ENCODE assay signal across 8 mouse cellular contexts in genomic region chr1:131155456-131155855, GRCm38 (mm10). TPM values are rescaled to one million over a fixed set of nuclear protein-coding genes. Genes with fewer than 3 reads are reported as not detected.
DNase-seq lines count a peak whose midpoint lies in the region; ATAC-seq and TF ChIP-seq lines count a peak whose summit lies in the region.

No protein-coding gene starts in this region.

- peak; percentile 90 for TF ChIP-seq CTCF in heart, postnatal 0 days (IDR thresholded peaks at IDR 0.05; ENCODE audit: low read depth)
- peak; percentile 76; the same call in 1 of the 2 replicates for TF ChIP-seq CTCF in testis, adult 2 months (IDR thresholded peaks at IDR 0.05; ENCODE audit: control insufficient read depth, insufficient read depth, insufficient replicate concordance, low read depth, low read length)

- H3K9ac ChIP-seq in heart, postnatal 0 days (replicated peaks; ENCODE audit: low read depth, low read length), result no peak overlapping the region
- H3K9ac ChIP-seq in liver, embryonic 13.5 days, result no peak overlapping the region

- no peak for ATAC-seq in heart, postnatal 0 days (ENCODE audit: insufficient read depth, low read depth)
- no peak for ATAC-seq in liver, embryonic 13.5 days (ENCODE audit: low read depth)

- no peak for TF ChIP-seq EP300 in heart, postnatal 0 days (IDR thresholded peaks at IDR 0.05; ENCODE audit: low read depth)

- no peaks in the 10 kb centered on the region for H3K27me3 ChIP-seq in heart, postnatal 0 days (ENCODE audit: control insufficient read depth, insufficient read depth, low read length)
- H3K27me3 ChIP-seq in testis, adult 2 months (ENCODE audit: control insufficient read depth, insufficient read depth, low read length), result no peaks in the 10 kb centered on the region
- no peaks in the 10 kb centered on the region for H3K27me3 ChIP-seq in liver, embryonic 13.5 days

- H3K9me3 ChIP-seq in heart, postnatal 0 days (replicated peaks; ENCODE audit: control insufficient read depth, low read length), result no peaks in the 10 kb centered on the region
- no peaks in the 10 kb centered on the region for H3K9me3 ChIP-seq in liver, embryonic 13.5 days (replicated peaks)

- no peak overlapping the region for H3K4me3 ChIP-seq in heart, postnatal 0 days (ENCODE audit: low read depth, low read length)
- H3K4me3 ChIP-seq in testis, adult 2 months (ENCODE audit: control insufficient read depth, low read depth, low read length), result no peak overlapping the region
- no peak overlapping the region for H3K4me3 ChIP-seq in liver, embryonic 13.5 days (replicated peaks)

- H3K4me1 ChIP-seq in heart, postnatal 0 days (ENCODE audit: control insufficient read depth, insufficient read depth), result peaks cover 5% of the 10 kb centered on the region
- peaks cover 2% of the 10 kb centered on the region; the same call in 1 of the 2 replicates for H3K4me1 ChIP-seq in testis, adult 2 months (ENCODE audit: control insufficient read depth, insufficient read depth, low read length)
- peaks cover 27% of the 10 kb centered on the region for H3K4me1 ChIP-seq in liver, embryonic 13.5 days (replicated peaks)

- peaks cover 16% of the 10 kb centered on the region for H3K36me3 ChIP-seq in heart, postnatal 0 days (replicated peaks; ENCODE audit: control insufficient read depth, insufficient read depth, low read length)
- no peaks in the 10 kb centered on the region for H3K36me3 ChIP-seq in testis, adult 2 months (ENCODE audit: control insufficient read depth, insufficient read depth, low read length)
- H3K36me3 ChIP-seq in liver, embryonic 13.5 days, result peaks cover 19% of the 10 kb centered on the region

- WGBS in heart, postnatal 0 days, result 61% methylated on average over 2 of the region's 2 CpGs
- 46% methylated on average over 2 of the region's 2 CpGs for whole genome bisulfite sequencing in liver, embryonic 13.5 days (ENCODE audit: insufficient replicate concordance)

- DNase-seq in heart, postnatal 0 days (ENCODE audit: low spot score), result peak; percentile 57
- DNase-seq in heart, adult 9 months (ENCODE audit: low spot score in 2 of 2), result no peak
- no peak for DNase-seq in testis, postnatal 14 days (ENCODE audit: low spot score)
- DNase-seq in cerebellum, postnatal 10 days, result peak; percentile 68 to 75
- peak; percentile 32 for DNase-seq in liver, embryonic 13.5 days
- DNase-seq in spleen, postnatal 36 days (ENCODE audit: low spot score in 2 of 2), result peak; percentile 49 to 61
- DNase-seq in left cerebral cortex, postnatal 10 days (ENCODE audit: extremely low spot score in 1 of 2, low spot score in 2 of 2), result no peak

- intact Hi-C loops in left cerebral cortex, postnatal 10 days (cut with DNase I), result loop anchor here (2.0 kb wide), 1 partner anchor 41 kb away; no protein-coding TSS in a partner anchor

- H3K4me2 ChIP-seq in heart, postnatal 0 days (ENCODE audit: low read depth, low read length), result no peak overlapping the region
- H3K4me2 ChIP-seq in liver, embryonic 13.5 days, result no peak overlapping the region

- no peak overlapping the region for H3K27ac ChIP-seq in heart, postnatal 0 days (ENCODE audit: low read depth)
- H3K27ac ChIP-seq in testis, adult 2 months (ENCODE audit: control insufficient read depth, insufficient read depth, low read depth, low read length), result no peak overlapping the region
- no peak overlapping the region for H3K27ac ChIP-seq in liver, embryonic 13.5 days

- TF ChIP-seq POLR2A in testis, adult 2 months (IDR thresholded peaks at IDR 0.05; ENCODE audit: control insufficient read depth, low read depth, low read length), result no peak

RNA-seq across cellular contexts. Expression of gene Eif2d, which starts 2.5 kb away (rescaled TPM):
- 16.6 and 27.0 TPM in 2 replicates for total RNA-seq in heart, postnatal 0 days (2014; rRNA removed; ENCODE audit: low replicate concordance)
- 38.3 and 39.6 TPM in 2 replicates for polyA plus RNA-seq in heart, postnatal 0 days (2015; fragmentation: Nextera tagmentation; extraction: Ambion mirVana)
- polyA plus RNA-seq in testis, adult 2 months (2012; rRNA removed), result 18.1 and 18.4 TPM in 2 replicates
- polyA plus RNA-seq in liver, embryonic 13.5 days (2015; fragmentation: Nextera tagmentation; extraction: Ambion mirVana), result 32.3 and 34.4 TPM in 2 replicates
- total RNA-seq in left cerebral cortex, postnatal 10 days (2021), result 10 to 100 TPM; 37.9 to 39.6 TPM

RNA-seq across cellular contexts. Expression of gene Dyrk3, which starts 17.3 kb away (rescaled TPM):
- 1.3 and 1.4 TPM in 2 replicates for total RNA-seq in heart, postnatal 0 days (2014; rRNA removed; ENCODE audit: low replicate concordance)
- 0.60 and 0.86 TPM in 2 replicates for polyA plus RNA-seq in heart, postnatal 0 days (2015; fragmentation: Nextera tagmentation; extraction: Ambion mirVana)
- polyA plus RNA-seq in testis, adult 2 months (2012; rRNA removed), result 102 and 113 TPM in 2 replicates
- polyA plus RNA-seq in liver, embryonic 13.5 days (2015; fragmentation: Nextera tagmentation; extraction: Ambion mirVana), result 16.9 and 19.8 TPM in 2 replicates
- 10 to 100 TPM in 1 of 2 experiments, 1 to 10 TPM in 1; 9.9 to 11.3 TPM for total RNA-seq in left cerebral cortex, postnatal 10 days (2021)

RNA-seq across cellular contexts. Expression of gene Mapkapk2, which starts 57.8 kb away (rescaled TPM):
- total RNA-seq in heart, postnatal 0 days (2014; rRNA removed; ENCODE audit: low replicate concordance), result 302 and 348 TPM in 2 replicates
- 62.6 and 69.9 TPM in 2 replicates for polyA plus RNA-seq in heart, postnatal 0 days (2015; fragmentation: Nextera tagmentation; extraction: Ambion mirVana)
- polyA plus RNA-seq in testis, adult 2 months (2012; rRNA removed), result 13.2 and 14.7 TPM in 2 replicates
- 12.0 and 12.3 TPM in 2 replicates for polyA plus RNA-seq in liver, embryonic 13.5 days (2015; fragmentation: Nextera tagmentation; extraction: Ambion mirVana)
- 10 to 100 TPM; 26.8 to 31.1 TPM for total RNA-seq in left cerebral cortex, postnatal 10 days (2021)

Comparison
In these comparisons a context has a peak if more than half of its experiments do, and no peak if none do; other contexts are left out.
1. DNase-seq: peak in heart, postnatal 0 days (single experiment), cerebellum, postnatal 10 days (2 of 2), liver, embryonic 13.5 days (single experiment) and spleen, postnatal 36 days (2 of 2); none in heart, adult 9 months (0 of 2), testis, postnatal 14 days (single experiment) and left cerebral cortex, postnatal 10 days (0 of 2).